Mouse (Mus musculus) spleen, postnatal 4 days (tissue): Measurements from ENCODE around the gene Thnsl1.
"Not testable (repeated sequence)": the region's sequence is repeated elsewhere in the genome, so short reads cannot be mapped to it uniquely, and the experiment has no call there.

Experiments used
- DNase-seq, 2 experiments: peaks; one replicate each; pipeline ENCODE4 v3.0.0; 2022; ENCODE audit warnings: low spot score in 2 of 2

The Thnsl1 gene

GRCm38 (mm10) chr2:21236846-21237245, 31.3 kb downstream of the Thnsl1 start:
- DNase-seq, result peak in 1 of 2 experiments; percentile 22

- DNase-seq, result not testable (repeated sequence)
Observed at GRCm38 (mm10) chr2:21244104-21244503, 38.6 kb downstream of the Thnsl1 start.

- no peak for DNase-seq
Observed at GRCm38 (mm10) chr2:21244986-21245385, 39.5 kb downstream of the Thnsl1 start.

GRCm38 (mm10) chr2:21245477-21246102, 40.1 kb downstream of the Thnsl1 start:
- no peak for DNase-seq

- no peak for DNase-seq
Observed at GRCm38 (mm10) chr2:21253644-21254043, 48.1 kb downstream of the Thnsl1 start.

- no peak for DNase-seq
Observed at GRCm38 (mm10) chr2:21254308-21254707, 48.8 kb downstream of the Thnsl1 start.

- no peak for DNase-seq
Observed at GRCm38 (mm10) chr2:21258281-21258680, 52.8 kb downstream of the Thnsl1 start.

GRCm38 (mm10) chr2:21259081-21259480, 53.6 kb downstream of the Thnsl1 start:
- DNase-seq, result no peak

- DNase-seq, result no peak
Observed at GRCm38 (mm10) chr2:21260060-21260459, 54.5 kb downstream of the Thnsl1 start.

- DNase-seq, result peak in 1 of 2 experiments; percentile 30
Observed at GRCm38 (mm10) chr2:21261370-21262006, 56.0 kb downstream of the Thnsl1 start.

- no peak for DNase-seq
Observed at GRCm38 (mm10) chr2:21264031-21264430, 58.5 kb downstream of the Thnsl1 start.
